Mouse (Mus musculus) stomach, postnatal 0 days (tissue): ENCODE data around the gene Prkag3.

Experiments used
- CTCF ChIP-seq: IDR thresholded peaks from 2 replicates; pipeline ENCODE4 v1.5.1; 2016; ENCODE audit warnings: antibody characterized with exemption, low read depth, mild to moderate bottlenecking, moderate library complexity
- EP300 ChIP-seq: optimal IDR thresholded peaks from 2 replicates; pipeline ENCODE3; 2016; ENCODE audit warnings: antibody characterized with exemption

DNA sequence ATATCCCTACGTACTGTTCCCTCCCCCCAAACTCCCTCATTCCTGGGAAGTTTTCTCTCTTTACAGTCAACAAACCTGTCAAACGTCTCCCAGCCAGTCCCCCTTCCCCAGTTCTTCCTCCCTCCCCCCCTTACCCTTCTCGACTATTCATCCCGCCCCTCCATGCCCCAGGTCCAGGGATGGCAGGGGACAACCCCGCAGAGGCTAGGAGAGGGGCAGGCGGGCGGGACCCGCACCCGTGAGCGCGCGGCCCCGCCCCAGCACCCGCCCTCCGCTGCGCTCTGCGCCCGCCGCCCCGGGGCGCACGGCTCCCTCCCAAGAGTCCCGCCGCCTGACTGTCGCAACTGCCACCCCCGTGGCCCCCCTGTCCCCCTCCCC, 22.4 kb upstream of the Prkag3 start:
- TF ChIP-seq EP300 (no peak), CTCF (no peak)
